Mouse (Mus musculus) midbrain, postnatal 0 days (tissue): ENCODE results near the gene Traf7. TPM values are rescaled to one million over a fixed set of nuclear protein-coding genes. Genes with fewer than 3 reads are reported as not detected.
A peak's percentile ranks its signal among the peaks of the same experiment; 100 is the strongest.

Experiments used
- ATAC-seq: fragments of 200-750 bp; cut with Nextera tagmentation; 2 replicates; pipeline ENCODE4 v1.8.0; 2017; ENCODE audit warnings: moderate number of reproducible peaks, mild to moderate bottlenecking, moderate TSS enrichment, moderate library complexity; ENCODE audit not compliant: low FRiP score
- DNase-seq: peaks from one replicate; pipeline ENCODE4 v3.0.0-alpha.2; 2015; ENCODE audit warnings: low spot score
- H3K27ac ChIP-seq: fragments of 300-500 bp; sonication (generic); 2 replicates; pipeline ENCODE4 v1.5.1; 2014; ENCODE audit warnings: low read depth, mild to moderate bottlenecking, low read length, mixed read lengths
- H3K27me3 ChIP-seq: fragments of 300-500 bp; sonication (generic); 2 replicates; pipeline ENCODE4 v1.6.1; 2014; ENCODE audit warnings: low read length, control low read depth, mixed read lengths; ENCODE audit not compliant: insufficient read depth
- H3K36me3 ChIP-seq: fragments of 300-500 bp; sonication (generic); 2 replicates; pipeline ENCODE4 v1.6.1; 2014; ENCODE audit warnings: low read length, control low read depth, mixed read lengths; ENCODE audit not compliant: insufficient read depth
- H3K4me1 ChIP-seq: fragments of 300-500 bp; sonication (generic); 2 replicates; pipeline ENCODE4 v1.6.1; 2014; ENCODE audit warnings: mild to moderate bottlenecking, control low read depth, antibody characterized with exemption, low read length, mixed read lengths; ENCODE audit not compliant: insufficient read depth
- H3K4me2 ChIP-seq: fragments of 300-500 bp; sonication (generic); 2 replicates; pipeline ENCODE4 v1.6.1; 2014; ENCODE audit warnings: low read depth, mild to moderate bottlenecking, low read length, mixed read lengths; ENCODE audit not compliant: poor library complexity, severe bottlenecking
- H3K4me3 ChIP-seq: fragments of 300-500 bp; sonication (generic); 2 replicates; pipeline ENCODE4 v1.5.1; 2014; ENCODE audit warnings: low read depth, mild to moderate bottlenecking, low read length, moderate library complexity
- H3K9ac ChIP-seq: fragments of 300-500 bp; sonication (generic); replicated peaks from 2 replicates; pipeline ENCODE4 v1.6.1; 2014; ENCODE audit warnings: mild to moderate bottlenecking, low read length, moderate library complexity, mixed read lengths; ENCODE audit not compliant: poor library complexity, severe bottlenecking
- H3K9me3 ChIP-seq: fragments of 300-500 bp; sonication (generic); 2 replicates; pipeline ENCODE4 v1.6.1; 2016; ENCODE audit warnings: low read length, control low read depth
- CTCF ChIP-seq: IDR thresholded peaks from 2 replicates; pipeline ENCODE4 v1.5.1; 2016; ENCODE audit warnings: antibody characterized with exemption, mild to moderate bottlenecking
- WGBS: fragments of 180-500 bp; shearing (Covaris S2); extraction: QIAGEN DNeasy Blood & Tissue Kit; methylation state at CpG from one replicate; pipeline ENCODE4 v1.1.7; 2014; 5-methylcytosine and 5-hydroxymethylcytosine counted together
- polyA plus RNA-seq: library from polyadenylated mRNA; unstranded; fragments of >200 nt; fragmentation: Nextera tagmentation; extraction: Ambion mirVana; gene quantifications from 2 replicates; pipeline ENCODE4 v1.2.1, GENCODE M21; 2015
- total RNA-seq: library from RNA; depleted of rRNA; stranded (reverse); fragments of >200 nt; gene quantifications from 2 replicates; pipeline ENCODE4 v1.2.3, GENCODE M21; 2014

The Traf7 gene
- total and polyA plus RNA-seq, 2 experiments from 2014 or later: 71.4 to 175 TPM

DNA sequence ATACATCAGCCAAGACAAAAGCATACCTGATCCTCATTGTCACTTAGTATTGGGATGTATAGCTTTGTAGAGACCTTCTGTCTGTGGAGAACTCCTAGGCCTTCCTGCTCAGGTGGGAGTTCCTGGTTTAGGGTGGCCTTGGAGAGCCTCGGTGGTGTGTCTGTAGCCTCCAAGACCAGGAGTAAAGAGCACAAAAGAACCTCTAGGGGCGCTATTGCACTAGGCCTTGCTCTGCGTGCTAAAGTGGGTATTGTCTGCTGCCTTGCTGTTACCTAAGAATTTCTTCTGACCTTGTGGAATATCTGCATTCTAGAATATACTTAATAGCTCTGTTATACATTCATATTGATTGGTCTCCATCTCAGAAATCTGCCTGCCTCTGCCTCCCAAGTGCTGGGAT is 12.6 kb upstream of the Traf7 start:
- ATAC-seq (no peak), DNase-seq (peak; percentile 71)
- Histone ChIP-seq H3K4me1 (0 out of 2 replicates have a peak, but pooled peaks cover 5% of the 10 kb centered on the region), H3K4me3 (no peak overlapping the region), H3K27ac (no peak overlapping the region), H3K36me3 (no peaks in the 10 kb centered on the region), H3K9me3 (no peaks in the 10 kb centered on the region), H3K9ac (no peak overlapping the region), H3K4me2 (no peak overlapping the region), H3K27me3 (no peaks in the 10 kb centered on the region)
- WGBS: 9% methylated on average over 3 of the region's 3 CpGs
- TF ChIP-seq CTCF: peak; percentile 73

DNA sequence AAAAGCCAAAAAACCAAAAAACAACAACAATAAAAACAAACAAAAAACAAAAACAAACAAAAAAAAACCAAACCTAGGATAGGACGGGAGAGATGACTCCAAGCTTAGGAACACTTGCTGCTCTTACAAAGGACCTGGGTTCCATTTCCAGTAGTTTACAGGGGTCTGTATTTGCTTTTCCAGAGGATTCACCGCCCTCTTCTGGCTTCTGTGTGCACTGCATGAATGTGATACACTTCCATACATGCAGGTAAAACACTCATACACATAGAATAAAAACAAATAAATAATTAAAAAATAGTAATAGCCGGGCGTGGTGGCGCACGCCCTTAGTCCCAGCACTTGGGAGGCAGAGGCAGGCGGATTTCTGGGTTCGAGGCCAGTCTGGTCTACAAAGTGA is 11.2 kb upstream of the Traf7 start:
- WGBS: 68% methylated on average over 8 of the region's 8 CpGs
- Histone ChIP-seq H3K27ac (no peak overlapping the region), H3K36me3 (no peaks in the 10 kb centered on the region), H3K9ac (no peak overlapping the region), H3K27me3 (no peaks in the 10 kb centered on the region), H3K4me3 (no peak overlapping the region), H3K4me2 (no peak overlapping the region), H3K4me1 (0 out of 2 replicates have a peak, but pooled peaks cover 5% of the 10 kb centered on the region), H3K9me3 (no peaks in the 10 kb centered on the region)
- DNase-seq (peak; percentile 50), ATAC-seq (no peak)
- TF ChIP-seq CTCF: peak; percentile 71

DNA sequence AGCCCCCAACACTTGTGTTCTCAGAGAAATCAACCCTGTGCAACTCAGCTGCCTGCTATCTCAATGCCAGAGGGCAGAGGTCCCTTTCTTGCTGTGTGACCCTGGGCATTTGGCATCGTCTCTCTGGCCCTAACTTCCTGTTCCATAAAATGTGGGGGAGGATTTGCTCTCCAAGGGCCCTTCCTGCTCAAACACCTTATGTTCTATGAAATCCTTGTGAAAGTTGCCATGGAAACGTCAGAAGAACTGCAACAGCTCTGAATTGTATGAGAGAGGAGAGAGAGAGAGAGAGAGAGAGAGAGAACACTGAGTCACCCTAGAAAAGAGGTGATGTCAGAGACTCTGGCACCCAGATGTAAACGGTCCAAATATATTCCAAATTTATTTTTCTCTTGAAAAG is 9.8 kb upstream of the Traf7 start:
- Histone ChIP-seq H3K4me3 (no peak overlapping the region), H3K4me2 (0 out of 2 replicates have a peak overlapping the region, but pooled peaks have one; percentile 9), H3K36me3 (no peaks in the 10 kb centered on the region), H3K4me1 (peaks cover 10% of the 10 kb centered on the region; the same call in 1 of the 2 replicates), H3K27ac (peak overlapping the region; percentile 73), H3K9me3 (no peaks in the 10 kb centered on the region), H3K27me3 (no peaks in the 10 kb centered on the region), H3K9ac (no peak overlapping the region)
- DNase-seq (peak; percentile 47), ATAC-seq (peak; percentile 35; the same call in 1 of the 2 replicates)
- WGBS: 19% methylated on average over 3 of the region's 3 CpGs
- no peak for TF ChIP-seq CTCF

DNA sequence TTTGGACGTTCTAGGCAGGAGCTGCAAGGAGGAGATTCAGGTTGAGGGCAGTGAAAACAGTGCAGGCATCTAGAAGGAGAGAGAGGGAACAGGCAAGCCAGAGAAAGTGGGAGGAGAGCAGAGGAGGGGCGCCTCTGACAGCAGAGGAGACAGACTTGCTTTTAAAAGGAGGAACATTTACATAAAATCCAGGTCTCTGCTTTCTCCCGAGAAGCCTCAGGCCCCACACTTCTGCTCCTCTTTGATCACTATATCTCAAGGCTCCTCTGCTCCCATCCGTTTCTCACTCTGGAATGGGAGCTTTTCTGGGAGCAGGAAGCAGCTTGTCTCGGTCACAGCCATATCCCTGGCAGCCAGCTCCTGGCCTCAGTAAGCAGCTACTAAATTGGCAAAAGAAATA is 7.6 kb upstream of the Traf7 start:
- Histone ChIP-seq H3K9ac (no peak overlapping the region), H3K4me1 (peaks cover 16% of the 10 kb centered on the region; the same call in 1 of the 2 replicates), H3K27ac (no peak overlapping the region), H3K4me2 (no peak overlapping the region), H3K4me3 (no peak overlapping the region), H3K27me3 (no peaks in the 10 kb centered on the region), H3K9me3 (no peaks in the 10 kb centered on the region), H3K36me3 (no peaks in the 10 kb centered on the region)
- no peak for TF ChIP-seq CTCF
- WGBS: 41% methylated on average over 5 of the region's 5 CpGs
- DNase-seq: no peak
- ATAC-seq: no peak

DNA sequence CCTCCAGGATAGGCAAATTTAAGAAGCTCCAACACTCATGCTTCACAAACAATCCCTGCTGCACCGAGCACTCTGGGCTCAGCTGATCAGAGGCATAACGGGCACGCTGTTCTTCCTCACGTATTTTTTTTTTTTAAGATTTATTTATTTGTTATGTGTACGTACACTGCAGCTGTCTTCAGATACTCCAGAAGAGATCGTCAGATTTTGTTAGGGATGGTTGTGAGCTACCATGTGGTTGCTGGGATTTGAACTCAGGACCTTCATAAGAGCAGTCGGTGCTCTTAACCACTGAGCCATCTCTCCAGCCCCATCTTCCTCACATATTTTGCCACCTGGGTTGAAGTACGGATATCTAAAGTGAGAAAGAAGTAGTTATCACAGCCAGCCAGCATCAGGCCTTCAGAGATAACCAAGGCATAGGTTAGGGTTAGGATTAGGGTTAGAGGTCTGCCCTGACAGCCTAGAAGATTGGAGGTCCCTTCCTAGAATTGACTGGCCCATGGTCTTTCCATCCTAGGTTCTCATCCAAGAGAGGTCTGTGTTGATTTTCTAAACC is 6.5 kb upstream of the Traf7 start, which contains the start of gene Rab26:
Gene Rab26, minus strand, starts transcription at position 51 of the 559 bp plus-strand sequence.
- Histone ChIP-seq H3K9me3 (no peaks in the 10 kb centered on the region), H3K27me3 (no peaks in the 10 kb centered on the region), H3K36me3 (no peaks in the 10 kb centered on the region), H3K4me3 (peak within 1 kb of the TSS; percentile 43), H3K27ac (peak within 1 kb of the TSS; percentile 47; the same call in 1 of the 2 replicates), H3K4me1 (peaks cover 24% of the 10 kb centered on the region), H3K4me2 (peak within 1 kb of the TSS; percentile 67), H3K9ac (peak within 1 kb of the TSS; percentile 61)
- TF ChIP-seq CTCF: no peak
- ATAC-seq (no peak), DNase-seq (no peak)
- WGBS: 83% methylated on average over 8 of the region's 8 CpGs
